Mouse (Mus musculus) hindbrain, embryonic 12.5 days (tissue): ENCODE results near the gene Casz1. TPM values are rescaled to one million over a fixed set of nuclear protein-coding genes. Genes with fewer than 3 reads are reported as not detected.

Experiments used
- ATAC-seq: fragments of 200-750 bp; cut with Nextera tagmentation; 2 replicates; pipeline ENCODE4 v1.8.0; 2017; ENCODE audit warnings: moderate TSS enrichment; ENCODE audit not compliant: low FRiP score
- H3K27ac ChIP-seq: fragments of 300-500 bp; sonication (generic); 2 replicates; pipeline ENCODE4 v1.5.1; 2016; ENCODE audit warnings: mild to moderate bottlenecking
- H3K27me3 ChIP-seq: fragments of 300-500 bp; sonication (generic); 2 replicates; pipeline ENCODE4 v1.6.1; 2016; ENCODE audit warnings: mild to moderate bottlenecking
- H3K36me3 ChIP-seq: fragments of 300-500 bp; sonication (generic); 2 replicates; pipeline ENCODE4 v1.6.1; 2016; ENCODE audit warnings: mild to moderate bottlenecking
- H3K4me1 ChIP-seq: fragments of 300-500 bp; sonication (generic); 2 replicates; pipeline ENCODE4 v1.6.1; 2016
- H3K4me2 ChIP-seq: fragments of 300-500 bp; sonication (generic); replicated peaks from 2 replicates; pipeline ENCODE4 v1.6.1; 2016; ENCODE audit warnings: mild to moderate bottlenecking
- H3K4me3 ChIP-seq: fragments of 300-500 bp; sonication (generic); 2 replicates; pipeline ENCODE4 v1.5.1; 2016; ENCODE audit warnings: mild to moderate bottlenecking
- H3K9ac ChIP-seq: fragments of 300-500 bp; sonication (generic); 2 replicates; pipeline ENCODE4 v1.6.1; 2016; ENCODE audit warnings: mild to moderate bottlenecking, moderate library complexity
- H3K9me3 ChIP-seq: fragments of 300-500 bp; sonication (generic); replicated peaks from 2 replicates; pipeline ENCODE4 v1.6.1; 2016; ENCODE audit warnings: mild to moderate bottlenecking
- WGBS: fragments of 180-500 bp; shearing (Covaris S2); methylation state at CpG from one replicate; pipeline ENCODE4 v1.1.7; 2016; 5-methylcytosine and 5-hydroxymethylcytosine counted together
- polyA plus RNA-seq: library from polyadenylated mRNA; unstranded; fragments of >200 nt; fragmentation: Nextera tagmentation; extraction: Ambion mirVana; gene quantifications from 2 replicates; pipeline ENCODE4 v1.2.1, GENCODE M21; 2016

Gene Casz1
- polyA plus RNA-seq, 1 experiment from 2014 or later, result 8.9 TPM

DNA sequence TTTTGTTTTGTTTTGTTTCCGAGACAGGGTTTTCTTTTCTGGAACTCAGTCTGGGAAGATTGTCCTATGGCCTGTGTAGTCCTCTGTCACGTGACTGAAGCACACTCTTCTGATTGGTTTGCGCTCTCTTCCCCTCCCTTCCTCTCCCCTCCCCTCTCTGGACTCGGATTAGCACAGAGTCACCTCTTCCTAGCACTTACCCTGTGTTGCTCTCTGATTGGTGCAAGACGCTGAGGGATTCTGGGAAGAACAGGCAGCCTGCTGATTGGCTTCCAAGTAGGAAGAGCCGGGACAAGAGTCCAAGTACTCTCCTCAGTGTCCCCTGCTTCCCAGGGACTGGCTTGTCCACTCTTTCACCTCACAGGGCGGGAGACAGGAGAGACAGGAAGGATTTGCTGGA lies 26.1 kb downstream of the Casz1 start:
- Histone ChIP-seq H3K4me3 (no peak overlapping the region), H3K27ac (no peak overlapping the region), H3K4me1 (peaks cover 24% of the 10 kb centered on the region), H3K27me3 (peaks cover 40% of the 10 kb centered on the region), H3K4me2 (no peak overlapping the region), H3K9ac (no peak overlapping the region), H3K36me3 (no peaks in the 10 kb centered on the region), H3K9me3 (no peaks in the 10 kb centered on the region)
- 0 out of 2 replicates have a peak, but pooled peaks have one; percentile 31 for ATAC-seq
- 63% methylated on average over 7 of the region's 7 CpGs for WGBS

DNA sequence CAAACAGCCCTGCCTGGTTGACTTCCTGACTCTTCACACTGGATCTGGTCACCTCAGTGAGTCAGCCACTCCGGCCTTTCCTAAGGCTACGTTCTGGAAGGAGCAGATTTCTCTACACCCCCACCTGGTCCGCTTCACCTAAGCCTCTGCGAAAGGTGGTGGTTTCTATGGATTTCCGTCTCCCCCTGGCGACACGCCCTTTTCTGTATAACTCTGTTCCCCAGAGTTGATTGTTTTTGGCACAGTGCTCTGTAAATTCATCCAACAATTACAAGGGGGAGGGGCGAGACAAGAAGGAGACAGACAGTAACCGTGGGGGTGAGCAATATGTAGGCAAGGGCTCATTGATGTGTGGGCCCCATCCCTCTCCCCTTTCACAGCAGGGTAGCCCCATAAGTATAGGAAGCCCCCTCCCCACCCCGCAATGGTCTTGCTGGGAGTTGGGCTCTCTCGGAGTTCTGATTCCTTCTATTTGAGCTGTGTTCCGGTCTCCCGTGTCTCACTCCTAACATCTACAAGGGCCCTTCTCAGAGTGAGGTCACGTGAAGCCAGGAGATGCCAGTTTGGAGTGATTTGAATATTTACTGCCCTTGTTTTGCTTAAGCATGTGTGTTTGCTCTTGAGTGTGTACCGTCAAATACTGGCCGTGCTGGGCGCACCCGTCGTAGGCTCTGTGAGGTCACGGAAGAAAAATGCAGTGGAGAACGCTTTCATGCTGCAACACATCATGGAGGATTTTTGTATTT lies 29.2 kb downstream of the Casz1 start:
- 74% methylated on average over 21 of the region's 21 CpGs for WGBS

DNA sequence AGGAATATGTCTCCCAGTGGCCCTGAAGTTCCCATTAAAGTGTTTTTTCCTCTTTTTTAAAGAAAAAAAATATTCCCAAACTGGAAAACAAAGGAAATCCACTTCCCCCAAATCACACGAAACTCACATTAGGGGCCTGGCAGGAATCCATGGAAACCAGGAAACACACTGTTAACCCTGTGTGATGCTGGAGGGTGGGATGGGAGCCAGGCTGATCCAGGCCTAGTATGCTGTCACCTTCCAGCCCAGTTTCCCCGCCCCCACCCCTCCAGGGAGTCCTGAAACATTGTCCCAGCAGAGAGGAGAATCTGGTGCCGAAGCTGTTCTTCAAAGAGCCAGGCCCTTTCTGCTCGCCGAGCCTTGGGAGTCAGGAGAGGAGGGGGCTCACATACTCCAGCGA lies 32.2 kb downstream of the Casz1 start:
- Histone ChIP-seq H3K27me3 (peaks cover 63% of the 10 kb centered on the region), H3K4me2 (no peak overlapping the region), H3K9ac (no peak overlapping the region), H3K9me3 (no peaks in the 10 kb centered on the region), H3K4me1 (peaks cover 32% of the 10 kb centered on the region), H3K27ac (no peak overlapping the region), H3K36me3 (no peaks in the 10 kb centered on the region), H3K4me3 (no peak overlapping the region)
- WGBS, result 29% methylated on average over 6 of the region's 6 CpGs
- no peak for ATAC-seq

More for the DNA sequence above, 29.2 kb downstream of the Casz1 start:
- ATAC-seq, result no peak
- Histone ChIP-seq H3K9ac (no peak overlapping the region), H3K4me2 (no peak overlapping the region), H3K36me3 (no peaks in the 10 kb centered on the region), H3K27ac (no peak overlapping the region), H3K27me3 (peaks cover 43% of the 10 kb centered on the region), H3K9me3 (no peaks in the 10 kb centered on the region), H3K4me3 (no peak overlapping the region), H3K4me1 (peaks cover 28% of the 10 kb centered on the region)

DNA sequence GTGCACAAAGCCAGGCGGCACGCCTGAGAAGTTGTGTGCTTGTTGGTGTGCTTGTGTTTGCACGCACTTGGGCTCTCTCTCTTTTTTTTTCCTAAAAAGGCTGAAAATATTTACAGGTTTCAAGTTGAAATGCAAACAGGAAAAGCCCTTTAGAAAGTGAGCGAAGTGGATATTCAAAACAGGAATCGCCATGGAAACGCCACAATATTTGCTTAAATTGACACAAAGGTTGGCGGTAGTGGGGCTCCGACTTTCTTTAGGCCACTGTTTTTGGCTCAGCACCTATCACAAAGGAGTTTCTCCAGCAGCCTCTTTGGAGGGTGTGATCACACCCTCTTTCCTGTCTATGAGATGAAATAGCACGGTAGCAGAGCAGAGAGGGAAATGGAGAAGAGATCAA lies 32.8 kb downstream of the Casz1 start:
- no peaks in the 10 kb centered on the region for H3K9me3 ChIP-seq
- ATAC-seq, result no peak
- H3K27me3 ChIP-seq, result peaks cover 70% of the 10 kb centered on the region

DNA sequence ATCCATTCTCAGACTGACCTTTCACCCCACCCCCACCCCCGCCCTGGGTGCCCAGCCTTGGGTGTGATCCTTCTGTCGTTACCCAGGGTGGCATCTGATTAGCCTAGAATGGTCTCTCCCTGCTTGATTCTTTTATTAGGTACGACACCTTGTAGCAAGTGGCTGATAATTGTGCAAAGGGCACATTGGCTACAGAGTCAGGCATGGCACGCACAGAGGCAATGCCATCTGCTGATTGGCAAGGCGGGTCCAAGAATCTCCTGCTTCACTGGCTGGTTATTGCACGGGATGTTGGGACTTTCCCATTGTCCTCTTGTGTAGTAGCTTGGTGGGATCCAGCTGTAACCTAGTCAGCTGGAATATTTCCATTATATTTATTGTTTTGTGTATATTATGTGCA lies 33.4 kb downstream of the Casz1 start:
- no peaks in the 10 kb centered on the region for H3K9me3 ChIP-seq
- H3K27me3 ChIP-seq, result peaks cover 70% of the 10 kb centered on the region
- peaks cover 42% of the 10 kb centered on the region for H3K4me1 ChIP-seq
- ATAC-seq, result no peak
- no peak overlapping the region for H3K9ac ChIP-seq
- no peak overlapping the region for H3K27ac ChIP-seq
- no peak overlapping the region for H3K4me3 ChIP-seq
- WGBS, result 78% methylated on average over 6 of the region's 6 CpGs
- no peak overlapping the region for H3K4me2 ChIP-seq
- H3K36me3 ChIP-seq, result no peaks in the 10 kb centered on the region

More for the DNA sequence above, 32.8 kb downstream of the Casz1 start:
- Histone ChIP-seq H3K27ac (no peak overlapping the region), H3K4me1 (peaks cover 36% of the 10 kb centered on the region), H3K9ac (no peak overlapping the region), H3K4me3 (no peak overlapping the region), H3K4me2 (no peak overlapping the region), H3K36me3 (no peaks in the 10 kb centered on the region)
- 51% methylated on average over 9 of the region's 9 CpGs for WGBS

DNA sequence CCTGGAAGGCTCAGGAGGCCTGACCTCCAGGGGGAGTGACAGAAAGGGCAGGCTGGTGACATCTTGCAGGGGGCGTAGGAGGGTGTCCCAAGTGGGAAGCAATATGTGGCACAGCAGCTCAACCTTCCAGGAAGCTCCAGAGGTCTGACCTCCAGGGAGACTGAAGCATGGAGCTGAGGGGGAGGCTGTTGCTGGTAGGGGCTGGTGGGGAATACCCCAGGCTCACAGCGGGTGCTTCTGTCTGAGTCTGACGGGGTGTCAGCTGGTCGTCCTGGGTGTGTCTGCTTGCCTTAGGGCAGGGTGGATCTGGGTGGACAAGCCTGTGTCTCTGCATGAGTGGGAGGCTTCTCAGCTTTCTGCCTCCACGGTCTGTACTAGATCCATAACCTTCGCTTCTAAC lies 38.1 kb downstream of the Casz1 start:
- H3K4me1 ChIP-seq, result peaks cover 45% of the 10 kb centered on the region
- no peak overlapping the region for H3K4me2 ChIP-seq
- 60% methylated on average over 6 of the region's 6 CpGs for WGBS
- no peaks in the 10 kb centered on the region for H3K36me3 ChIP-seq
- no peaks in the 10 kb centered on the region for H3K9me3 ChIP-seq
- H3K9ac ChIP-seq, result no peak overlapping the region
- no peak overlapping the region for H3K27ac ChIP-seq
- peaks cover 60% of the 10 kb centered on the region for H3K27me3 ChIP-seq
- H3K4me3 ChIP-seq, result no peak overlapping the region
- ATAC-seq, result no peak

DNA sequence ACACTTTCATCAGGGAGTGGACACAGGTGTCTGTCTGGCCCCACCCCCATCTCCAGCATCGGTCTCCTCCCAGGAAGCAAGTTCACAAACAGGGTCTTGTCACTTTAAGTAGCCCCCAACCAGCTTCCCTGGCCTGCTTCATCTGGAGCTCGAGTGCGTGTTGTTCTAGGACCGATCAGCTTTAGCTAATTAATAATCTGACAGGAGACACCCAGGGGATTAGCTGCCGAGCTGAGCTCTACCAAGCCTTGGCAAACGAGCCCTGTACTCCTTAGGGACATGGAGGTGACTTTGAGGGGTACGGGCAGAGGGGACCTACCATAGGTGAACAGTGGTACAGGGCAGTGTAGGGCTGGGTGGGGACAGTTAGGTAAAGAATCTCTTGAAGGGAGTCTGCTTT lies 40.7 kb downstream of the Casz1 start:
- WGBS, result 33% methylated on average over 7 of the region's 7 CpGs
- no peak for ATAC-seq
- H3K36me3 ChIP-seq, result no peaks in the 10 kb centered on the region
- no peak overlapping the region for H3K9ac ChIP-seq
- no peak overlapping the region for H3K27ac ChIP-seq
- no peak overlapping the region for H3K4me3 ChIP-seq
- H3K4me2 ChIP-seq, result no peak overlapping the region
- peaks cover 44% of the 10 kb centered on the region for H3K4me1 ChIP-seq
- no peaks in the 10 kb centered on the region for H3K9me3 ChIP-seq
- H3K27me3 ChIP-seq, result peaks cover 60% of the 10 kb centered on the region

DNA sequence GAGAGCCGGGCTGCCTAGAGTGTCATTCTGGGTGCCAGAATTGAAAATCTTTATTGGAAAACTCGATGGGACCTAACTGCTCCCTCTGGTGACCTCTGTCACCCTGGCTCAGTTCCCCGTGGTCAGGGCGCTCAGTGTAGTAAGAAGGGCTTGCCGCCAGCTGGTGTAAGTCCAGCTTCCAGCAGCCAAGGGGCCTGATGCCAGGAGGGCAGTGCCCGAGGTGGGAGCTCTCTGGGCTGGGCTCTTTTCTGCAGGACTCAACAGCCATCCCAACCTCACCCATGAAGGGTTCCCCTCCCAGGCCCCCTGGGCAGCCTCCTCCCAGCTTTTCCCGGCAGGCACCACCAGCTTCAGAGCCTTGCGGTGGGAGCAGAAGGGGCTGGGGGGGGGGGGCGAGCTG lies 42.0 kb downstream of the Casz1 start:
- no peak for ATAC-seq

DNA sequence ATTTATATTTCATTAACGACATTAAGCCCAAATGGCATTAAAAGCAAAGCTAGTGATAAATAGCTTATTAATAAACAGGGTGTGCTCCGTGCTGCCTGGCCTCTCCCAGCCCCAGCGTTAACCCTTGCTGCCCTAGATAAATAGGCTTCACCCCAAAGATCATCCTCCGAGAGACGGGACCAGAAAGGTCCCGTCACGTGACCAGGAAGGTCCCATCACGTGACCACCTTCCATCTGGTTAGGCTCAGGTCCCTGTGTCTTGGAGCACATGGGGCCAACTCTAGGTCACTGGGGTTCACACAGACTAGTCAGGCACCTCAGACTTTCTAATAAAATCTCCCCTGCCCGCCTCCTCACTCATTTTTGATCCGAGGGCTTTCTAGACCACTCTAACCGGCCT lies 42.5 kb downstream of the Casz1 start:
- H3K4me1 ChIP-seq, result peaks cover 46% of the 10 kb centered on the region
- peaks cover 57% of the 10 kb centered on the region for H3K27me3 ChIP-seq
- no peak overlapping the region for H3K9ac ChIP-seq
- H3K4me2 ChIP-seq, result no peak overlapping the region
- H3K4me3 ChIP-seq, result no peak overlapping the region
- 71% methylated on average over 11 of the region's 11 CpGs for WGBS
- no peak for ATAC-seq
- H3K36me3 ChIP-seq, result no peaks in the 10 kb centered on the region
- no peaks in the 10 kb centered on the region for H3K9me3 ChIP-seq
- H3K27ac ChIP-seq, result no peak overlapping the region

More for the DNA sequence above, 42.0 kb downstream of the Casz1 start:
- H3K4me2 ChIP-seq, result no peak overlapping the region
- no peak overlapping the region for H3K4me3 ChIP-seq
- H3K9ac ChIP-seq, result no peak overlapping the region
- H3K9me3 ChIP-seq, result no peaks in the 10 kb centered on the region
- H3K4me1 ChIP-seq, result peaks cover 43% of the 10 kb centered on the region
- WGBS, result 63% methylated on average over 9 of the region's 9 CpGs
- peaks cover 59% of the 10 kb centered on the region for H3K27me3 ChIP-seq
- H3K27ac ChIP-seq, result no peak overlapping the region
- H3K36me3 ChIP-seq, result no peaks in the 10 kb centered on the region

DNA sequence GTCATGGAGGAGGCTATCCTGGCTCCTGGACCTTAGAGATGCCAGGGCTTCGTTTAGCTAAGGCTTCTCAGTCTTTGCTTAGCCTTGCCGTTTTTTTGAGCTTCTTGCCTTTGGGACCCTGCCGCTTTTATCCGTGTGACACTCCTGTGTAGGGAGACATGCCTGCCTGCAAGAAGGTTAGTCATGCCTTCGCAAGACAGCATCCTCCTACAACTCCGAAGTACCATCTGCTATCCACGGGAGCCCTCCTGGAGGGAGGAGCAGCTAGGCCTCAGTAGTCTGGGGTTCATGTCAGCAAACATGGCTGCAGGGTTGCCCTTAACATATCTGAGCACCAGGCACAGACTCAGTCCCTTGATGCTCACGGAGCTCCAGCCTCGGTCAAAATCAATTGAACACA lies 43.4 kb downstream of the Casz1 start:
- no peak overlapping the region for H3K27ac ChIP-seq
- no peak overlapping the region for H3K4me2 ChIP-seq
- H3K4me1 ChIP-seq, result peaks cover 42% of the 10 kb centered on the region
- 83% methylated on average over 9 of the region's 9 CpGs for WGBS
- H3K4me3 ChIP-seq, result no peak overlapping the region
- H3K36me3 ChIP-seq, result no peaks in the 10 kb centered on the region
- H3K9me3 ChIP-seq, result no peaks in the 10 kb centered on the region
- peaks cover 56% of the 10 kb centered on the region for H3K27me3 ChIP-seq
- no peak overlapping the region for H3K9ac ChIP-seq
- no peak for ATAC-seq

DNA sequence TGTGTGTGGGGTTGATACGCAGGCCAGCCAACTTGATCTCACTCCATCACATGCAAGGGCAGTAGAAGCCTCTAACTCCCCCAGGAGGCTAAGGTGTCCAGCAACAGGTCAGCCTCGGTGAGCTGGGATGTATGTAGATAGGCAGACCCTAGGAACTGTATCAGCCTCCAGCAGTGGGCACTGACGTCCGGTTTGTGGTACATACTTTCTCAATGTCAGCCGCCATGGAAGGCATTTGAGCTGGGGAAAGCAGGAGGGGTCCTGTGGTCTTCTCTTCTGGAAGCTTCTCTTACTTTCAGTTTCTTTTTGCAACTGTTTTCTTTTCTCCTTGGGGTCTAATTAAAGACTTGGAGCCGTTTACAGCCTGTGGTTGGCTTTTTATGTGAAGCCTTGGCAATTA lies 45.2 kb downstream of the Casz1 start:
- Histone ChIP-seq H3K27ac (no peak overlapping the region), H3K4me2 (no peak overlapping the region), H3K4me1 (peaks cover 37% of the 10 kb centered on the region), H3K9me3 (no peaks in the 10 kb centered on the region), H3K27me3 (peaks cover 57% of the 10 kb centered on the region), H3K9ac (no peak overlapping the region), H3K36me3 (no peaks in the 10 kb centered on the region), H3K4me3 (no peak overlapping the region)
- no peak for ATAC-seq
- 77% methylated on average over 6 of the region's 6 CpGs for WGBS

DNA sequence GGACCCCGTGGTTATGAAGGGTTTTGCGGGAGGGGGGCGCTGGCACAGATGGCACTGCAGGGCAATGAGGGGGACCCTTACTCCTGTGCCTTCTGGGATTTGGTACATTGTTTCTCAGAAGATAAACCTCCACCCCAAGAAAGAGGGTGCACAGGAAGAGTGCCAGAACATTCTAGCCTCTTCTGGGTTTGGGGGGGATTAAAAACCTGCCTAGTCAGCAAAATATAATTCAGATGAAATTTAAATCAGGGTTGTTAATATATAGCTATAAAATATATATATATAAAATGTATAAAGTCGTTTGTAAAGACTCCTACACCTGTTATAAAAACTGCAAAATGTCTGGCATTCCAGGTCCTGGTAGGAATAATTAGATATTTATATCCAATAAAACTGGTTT lies 48.8 kb downstream of the Casz1 start:
- 82% methylated on average over 4 of the region's 4 CpGs for WGBS
- no peak overlapping the region for H3K4me3 ChIP-seq
- peaks cover 71% of the 10 kb centered on the region for H3K27me3 ChIP-seq
- H3K36me3 ChIP-seq, result no peaks in the 10 kb centered on the region
- peaks cover 35% of the 10 kb centered on the region for H3K4me1 ChIP-seq
- no peaks in the 10 kb centered on the region for H3K9me3 ChIP-seq
- ATAC-seq, result no peak
- H3K9ac ChIP-seq, result no peak overlapping the region
- no peak overlapping the region for H3K27ac ChIP-seq
- no peak overlapping the region for H3K4me2 ChIP-seq

DNA sequence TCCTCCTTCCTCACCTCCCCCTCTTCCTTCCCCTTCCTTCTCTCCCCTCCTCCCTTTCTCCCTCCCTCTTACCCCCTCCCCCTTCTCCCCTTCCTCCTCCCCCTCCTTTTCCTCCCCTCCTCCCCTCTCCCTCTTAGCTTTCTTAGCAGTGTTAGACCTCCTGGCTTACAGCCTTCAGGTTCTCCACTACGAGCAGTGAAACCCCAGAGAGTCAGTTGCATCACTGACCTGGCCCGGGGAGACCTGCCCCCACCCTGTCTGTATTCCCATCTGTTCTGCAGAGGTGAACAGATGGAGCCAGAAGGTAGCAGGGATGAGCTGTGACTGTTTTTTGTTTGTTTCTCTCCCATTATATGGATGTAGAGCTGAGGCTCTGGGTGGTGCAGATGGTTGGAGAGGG lies 49.9 kb downstream of the Casz1 start:
- Histone ChIP-seq H3K4me1 (peaks cover 43% of the 10 kb centered on the region), H3K9me3 (no peaks in the 10 kb centered on the region), H3K4me3 (no peak overlapping the region), H3K36me3 (no peaks in the 10 kb centered on the region), H3K27ac (no peak overlapping the region), H3K27me3 (peaks cover 74% of the 10 kb centered on the region), H3K9ac (no peak overlapping the region), H3K4me2 (no peak overlapping the region)
- WGBS, result 25% methylated on average over 2 of the region's 2 CpGs
- ATAC-seq, result no peak
